Mouse (Mus musculus) liver, postnatal 0 days (tissue): ENCODE results near the gene Mgat4d.

Experiments used
- CTCF ChIP-seq: sonication (generic); IDR thresholded peaks from 2 replicates; pipeline ENCODE4 v1.5.1; 2016; ENCODE audit warnings: antibody characterized with exemption, low read depth
- EP300 ChIP-seq: IDR thresholded peaks from 2 replicates; pipeline ENCODE4 v1.6.1; 2016; ENCODE audit warnings: antibody characterized with exemption, low read depth, mild to moderate bottlenecking

GRCm38 (mm10) chr8:83331567-83331898, 16.7 kb upstream of the Mgat4d start:
- no peak for TF ChIP-seq EP300
- no peak for TF ChIP-seq CTCF
